Mouse (Mus musculus): ENCODE data around the gene Lgalsl. TPM values are rescaled to one million over a fixed set of nuclear protein-coding genes. Genes with fewer than 3 reads are reported as not detected.

The Lgalsl gene
- polyA plus RNA-seq, 1 experiment from 2014 or later: 77.7 TPM

GRCm38 (mm10) chr11:20776668-20777067, 54.2 kb downstream of the Lgalsl start:
- Histone ChIP-seq H3K9me3 (no peaks in the 10 kb centered on the region), H3K27ac (replicated peaks) (no peak overlapping the region), H3K4me3 (no peak overlapping the region), H3K4me1 (replicated peaks) (no peaks in the 10 kb centered on the region), H3K9ac (no peak overlapping the region), H3K27me3 (no peaks in the 10 kb centered on the region), H3K4me2 (no peak overlapping the region), H3K36me3 (no peaks in the 10 kb centered on the region)
- ATAC-seq (ENCODE audit: low FRiP score, low read depth): no peak

Other genes starting within 250 kb of the Lgalsl start
- gene Aftph, start 89.5 kb downstream of the Lgalsl start, polyA plus RNA-seq (2015; fragmentation: Nextera tagmentation; extraction: Ambion mirVana): 32.1 and 37.1 TPM in 2 replicates

Measured in hindbrain, embryonic 15.5 days (tissue).